Mouse (Mus musculus) ovary, postnatal 10 days (tissue): ENCODE measurements around the gene Fam216a.
A peak's percentile ranks its signal among the peaks of the same experiment; 100 is the strongest.
"Not testable (repeated sequence)": the region's sequence is repeated elsewhere in the genome, so short reads cannot be mapped to it uniquely, and the experiment has no call there.

Experiments used
- DNase-seq: peaks from one replicate; pipeline ENCODE4 v3.0.0; 2022; ENCODE audit warnings: low spot score

The Fam216a gene

DNA sequence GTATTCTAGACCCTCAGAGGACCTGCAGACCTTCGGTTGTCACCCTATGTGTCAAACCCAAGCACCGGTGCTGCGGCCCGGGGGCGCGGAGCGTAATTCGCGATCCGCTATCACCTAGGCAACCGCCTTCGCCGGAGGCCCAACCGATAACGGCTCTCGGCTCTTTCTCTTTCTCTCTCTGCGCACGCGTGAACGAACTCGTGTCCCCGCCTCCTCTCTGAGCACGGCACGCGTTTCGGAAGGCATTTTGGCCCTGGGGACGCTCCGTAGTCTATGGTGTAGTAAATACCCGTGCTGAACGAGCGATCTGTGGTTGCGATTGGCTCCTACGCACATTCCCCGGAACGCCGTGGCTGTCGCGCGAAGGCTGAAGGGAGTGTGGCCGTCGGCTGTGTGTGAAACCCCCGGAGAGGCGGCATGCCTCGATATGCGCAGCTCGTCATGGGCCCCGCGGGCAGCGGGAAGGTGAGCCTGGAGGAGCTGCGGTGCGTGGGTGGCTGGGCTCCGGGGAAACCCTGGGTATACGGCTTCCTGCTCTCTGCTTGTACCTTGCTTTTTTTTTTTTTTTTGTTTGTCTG is at the start of gene Fam216a:
Fam216a (minus strand) TSS at position 173 of the 578 bp plus-strand sequence.
- peak; percentile 98 for DNase-seq

DNA sequence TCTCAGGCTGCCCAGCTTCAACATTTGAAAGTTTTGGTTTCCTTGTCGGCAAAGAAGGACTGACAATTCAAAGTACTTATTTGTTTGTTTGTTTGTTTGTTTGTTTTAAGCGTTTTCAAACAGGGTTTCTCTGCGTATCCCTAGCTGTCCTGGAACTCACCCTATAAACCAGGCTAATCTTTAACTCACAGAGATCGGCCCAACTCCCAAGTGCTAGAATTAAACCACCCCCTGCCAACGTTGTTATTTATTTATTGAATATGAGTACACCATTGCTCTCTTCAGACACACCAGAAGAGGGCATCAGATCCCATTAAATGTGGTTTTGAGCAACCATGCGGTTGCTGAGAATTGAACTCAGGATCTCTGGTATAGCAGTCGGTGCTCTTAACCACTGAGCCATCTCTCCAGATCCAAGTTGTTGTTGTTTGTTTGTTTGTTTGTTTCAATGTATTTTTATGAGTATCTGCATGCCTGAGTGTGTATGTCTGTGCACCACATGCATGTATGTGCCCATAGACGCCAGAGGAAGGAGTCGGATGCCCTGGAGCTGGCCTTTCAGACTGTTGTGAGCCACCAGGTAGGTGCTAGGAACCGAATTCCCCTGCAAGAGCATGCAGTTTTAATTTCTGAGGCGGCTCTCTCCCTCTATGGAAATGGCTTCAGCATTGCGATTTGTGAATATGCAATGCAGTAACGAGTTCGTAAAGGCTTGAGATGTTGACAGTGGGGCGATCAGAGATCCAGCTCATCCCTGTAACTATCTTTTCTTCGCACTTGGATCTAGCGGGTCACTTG is 49.3 kb upstream of the Fam216a start, which contains the start of gene Anapc7:
Anapc7 (plus strand) TSS at position 423 of the 798 bp plus-strand sequence.
- DNase-seq, result no peak

DNA sequence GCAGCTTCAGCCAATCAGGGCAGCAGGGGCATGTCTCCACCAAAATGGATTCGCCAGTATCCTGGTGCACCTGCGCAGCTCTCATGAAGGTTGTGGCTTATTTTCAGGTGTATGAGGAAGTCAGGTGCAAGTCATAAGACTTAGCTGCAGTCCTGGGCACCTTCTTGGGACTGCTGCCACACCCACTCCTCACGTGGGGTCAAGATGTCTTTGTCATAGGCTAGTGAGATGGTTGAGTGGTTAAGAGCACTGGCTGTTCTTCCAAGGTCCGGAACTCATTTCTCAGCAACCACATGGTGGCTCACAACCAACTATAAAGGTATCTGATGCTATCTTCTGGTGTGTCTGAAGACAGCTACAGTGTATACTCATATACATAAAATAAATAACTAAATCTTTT is 48.5 kb upstream of the Fam216a start:
- DNase-seq, result not testable (repeated sequence)

DNA sequence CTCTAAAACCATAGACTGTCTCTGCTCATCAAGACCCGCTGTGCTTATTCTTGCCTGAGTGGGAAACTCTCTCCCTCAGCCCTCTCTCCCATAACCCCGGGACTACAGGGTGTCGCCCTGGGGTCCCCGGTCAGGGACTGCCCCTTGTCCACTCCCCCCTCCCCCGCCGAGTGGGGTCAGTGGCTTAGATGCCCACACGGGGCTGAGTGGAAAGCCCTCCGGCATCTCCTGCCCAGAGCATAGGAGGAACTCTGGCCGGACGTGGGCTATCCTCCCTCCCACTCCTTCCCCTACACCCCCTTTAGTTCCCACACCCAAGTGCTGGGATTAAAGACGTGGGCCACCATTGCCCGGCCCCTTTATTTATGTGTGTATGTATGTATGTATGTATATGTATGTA is 43.3 kb upstream of the Fam216a start:
- no peak for DNase-seq

DNA sequence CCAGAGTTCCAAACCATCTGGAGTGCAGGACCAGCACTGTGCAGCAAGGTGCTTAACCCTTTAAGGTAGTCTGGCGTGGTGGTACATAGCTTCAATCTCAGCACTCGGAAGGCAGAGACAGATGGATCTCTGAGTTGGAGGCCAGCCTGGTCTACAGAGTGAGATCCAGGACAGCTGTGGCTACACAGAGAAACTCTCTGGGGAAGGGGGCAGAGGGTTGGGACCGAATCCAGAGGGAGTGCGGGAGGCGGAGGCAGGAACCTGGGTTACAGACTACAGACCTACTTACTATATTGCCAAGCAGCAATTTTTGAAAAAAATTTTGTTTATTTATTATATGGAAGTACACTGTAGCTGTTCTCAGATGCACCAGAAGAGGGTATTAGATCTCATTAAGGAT is 42.2 kb upstream of the Fam216a start:
- no peak for DNase-seq

DNA sequence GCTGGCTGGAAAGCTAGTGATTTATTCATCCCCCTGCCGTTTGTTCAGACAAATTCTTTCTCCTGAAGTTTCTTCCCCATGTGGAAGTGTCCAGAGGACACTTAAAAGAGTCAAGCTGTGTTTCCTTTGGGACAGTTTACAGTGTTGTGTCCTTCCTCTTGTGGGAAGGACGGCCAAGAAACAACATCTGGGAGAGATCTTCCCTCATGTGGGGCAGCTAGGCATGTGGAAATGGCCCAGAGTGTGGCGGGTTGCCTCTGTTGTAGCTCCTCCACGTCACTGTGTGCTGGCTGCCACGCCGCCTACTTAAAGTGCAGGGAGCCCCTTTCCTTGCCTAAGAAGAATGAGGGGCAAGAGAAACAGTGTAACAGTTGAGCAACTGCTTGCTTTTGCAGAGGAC is 40.7 kb upstream of the Fam216a start:
- DNase-seq, result no peak

DNA sequence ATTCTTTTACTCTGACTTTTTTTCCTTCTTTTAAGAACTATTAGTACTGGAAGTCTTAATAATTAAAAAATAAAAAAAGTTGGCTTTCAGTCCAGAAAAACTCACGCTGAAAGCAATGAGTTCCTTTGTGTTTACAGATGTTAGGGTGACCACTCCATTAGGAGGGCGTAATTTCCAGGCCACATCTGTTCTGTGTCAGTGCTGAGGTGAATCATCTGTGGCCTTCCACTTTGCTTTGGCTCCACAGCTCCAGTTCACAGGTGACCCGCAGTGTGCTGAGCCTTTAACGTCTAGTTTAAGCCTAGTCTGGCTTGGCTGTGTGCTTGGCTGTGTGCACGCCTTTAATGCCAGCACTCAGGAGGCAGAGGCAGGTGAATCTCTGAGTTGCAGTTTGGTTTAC is 39.7 kb upstream of the Fam216a start:
- no peak for DNase-seq

DNA sequence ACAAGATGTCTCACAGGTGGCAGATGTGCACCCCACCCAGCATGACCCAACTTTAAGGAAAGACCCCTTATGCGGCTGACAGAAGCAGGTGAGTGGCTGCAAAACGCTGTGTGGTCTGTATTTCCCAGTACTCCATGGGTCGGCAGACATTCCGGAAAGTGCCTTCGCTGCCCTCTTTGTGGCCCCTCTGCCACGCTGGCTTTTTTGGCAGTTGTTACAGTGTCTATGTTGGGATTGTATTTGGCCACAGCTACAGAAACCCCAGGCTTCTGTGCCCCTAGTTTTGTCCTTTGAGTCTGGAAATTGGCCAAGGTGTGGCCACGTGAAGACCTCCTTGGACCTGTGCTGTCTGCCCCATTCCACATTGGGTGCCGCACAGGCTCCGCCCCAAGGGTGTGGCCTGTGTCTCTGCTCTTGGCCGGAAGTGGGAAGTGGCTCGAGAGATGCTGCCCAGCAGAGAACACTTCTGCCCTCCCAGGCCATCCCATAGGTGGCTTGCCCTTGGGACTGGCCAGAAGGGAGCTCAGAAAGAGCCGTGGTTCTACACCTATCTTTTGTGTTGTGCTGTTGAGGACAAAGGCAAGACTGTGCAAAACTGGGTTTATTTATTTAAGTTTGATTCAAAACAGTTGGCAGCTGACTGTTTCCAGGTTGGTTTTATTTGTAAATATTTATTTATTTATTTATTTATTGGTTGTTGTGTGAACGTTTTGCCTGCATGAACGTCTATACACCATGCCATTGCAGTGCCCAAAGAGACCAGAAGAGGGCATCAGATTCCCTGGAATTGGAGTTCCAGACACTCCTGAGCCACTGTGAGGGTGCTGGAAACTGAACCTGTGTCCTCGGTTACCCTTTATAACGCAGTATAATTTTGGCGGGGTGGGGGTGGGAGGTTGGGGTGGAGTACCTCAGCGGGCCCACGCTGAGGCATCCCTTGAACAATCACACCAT is 37.8 kb upstream of the Fam216a start:
- no peak for DNase-seq

DNA sequence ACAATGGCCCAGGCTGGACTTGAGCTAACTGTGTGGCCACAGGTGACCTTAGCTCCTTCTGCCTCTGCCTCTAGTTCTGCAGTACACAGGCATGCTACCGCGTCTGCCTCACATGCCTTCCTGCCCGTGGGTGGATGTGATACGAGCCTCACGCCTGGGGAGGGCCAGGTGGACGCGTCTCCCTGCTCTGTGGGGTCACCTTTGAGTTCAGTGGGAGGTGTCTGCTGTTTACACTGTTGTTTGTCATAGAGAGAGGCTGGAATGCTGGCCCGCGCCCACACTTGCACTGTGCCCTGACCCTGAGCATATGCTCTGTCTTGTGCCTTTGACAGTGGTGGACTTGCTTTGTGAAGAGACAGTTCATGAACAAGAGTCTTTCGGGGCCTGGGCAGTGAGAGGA is 33.4 kb upstream of the Fam216a start:
- no peak for DNase-seq

DNA sequence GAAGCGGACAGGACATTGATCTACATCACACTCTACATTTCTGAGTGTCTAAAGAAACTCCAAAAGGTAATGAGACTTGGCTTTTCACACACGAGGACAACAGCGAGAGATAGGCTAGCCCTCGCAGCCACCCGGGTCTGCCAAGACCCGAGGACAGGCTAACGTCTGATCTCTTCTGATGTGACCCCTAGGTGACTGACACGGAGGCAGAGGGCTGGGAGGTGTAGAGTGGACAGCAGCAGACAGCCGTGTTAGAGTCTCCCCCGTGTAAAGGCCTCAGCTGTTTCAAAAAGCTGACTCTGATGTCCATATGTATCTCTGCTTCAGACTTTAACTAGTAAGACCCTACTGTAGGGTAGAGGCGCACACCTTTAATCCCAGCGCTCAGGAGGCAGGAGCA is 31.2 kb upstream of the Fam216a start:
- DNase-seq, result no peak

DNA sequence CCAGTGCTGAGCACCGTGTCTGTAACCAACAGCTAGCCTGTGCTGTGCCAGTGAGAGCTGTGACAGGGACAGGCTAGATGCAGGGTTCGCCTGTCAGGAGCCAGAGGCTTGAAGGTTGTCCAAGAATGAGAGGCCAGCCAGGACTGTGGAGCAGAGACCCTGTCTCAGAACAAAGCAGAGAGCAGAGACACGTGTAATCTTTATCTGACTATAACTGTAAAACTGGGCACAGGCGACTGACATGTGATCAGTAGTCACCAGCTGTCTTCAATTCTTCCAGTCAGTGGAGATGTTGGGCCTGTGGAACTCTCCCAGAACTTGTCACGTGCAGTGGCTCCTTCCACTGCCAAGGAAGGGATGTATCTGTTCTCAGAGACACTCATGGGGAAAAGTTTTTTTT is 30.6 kb upstream of the Fam216a start:
- DNase-seq, result no peak

DNA sequence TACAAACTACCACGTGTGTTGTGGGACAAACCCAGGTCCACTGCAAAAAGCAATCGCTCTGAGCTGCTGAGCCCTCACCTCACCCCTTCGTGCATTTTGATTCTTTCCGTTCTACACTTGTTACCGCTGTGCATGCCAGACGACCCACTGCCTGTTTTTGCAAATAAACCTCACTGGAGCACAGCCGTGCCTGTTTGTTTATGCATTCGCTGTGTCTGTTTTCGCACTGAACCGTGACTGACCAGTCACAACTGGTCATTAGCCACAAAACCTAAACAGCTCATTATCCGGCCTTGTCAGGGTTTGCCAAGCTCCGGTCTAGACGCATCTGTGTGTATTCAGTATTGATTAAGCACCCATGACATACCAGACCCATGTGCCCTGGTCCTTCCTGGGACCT is 30.0 kb upstream of the Fam216a start:
- DNase-seq, result no peak

DNA sequence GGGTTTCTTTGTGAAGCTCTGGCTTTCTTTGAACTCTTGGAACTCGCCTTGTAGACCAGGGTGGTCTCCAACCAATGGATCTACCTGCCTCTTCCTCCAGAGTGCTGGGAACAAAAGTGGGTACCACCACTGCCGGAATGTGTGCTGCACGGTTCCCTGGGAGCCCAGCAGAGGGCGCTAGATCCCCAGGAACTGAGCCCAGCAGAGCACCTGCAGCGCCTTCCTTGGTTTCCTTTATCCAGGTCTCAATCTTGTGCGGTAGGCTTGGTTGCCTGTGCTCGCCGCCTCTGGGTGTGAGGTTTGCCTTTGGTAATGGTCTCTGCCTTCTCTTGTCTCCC is 29.1 kb upstream of the Fam216a start:
- DNase-seq, result peak; percentile 50

DNA sequence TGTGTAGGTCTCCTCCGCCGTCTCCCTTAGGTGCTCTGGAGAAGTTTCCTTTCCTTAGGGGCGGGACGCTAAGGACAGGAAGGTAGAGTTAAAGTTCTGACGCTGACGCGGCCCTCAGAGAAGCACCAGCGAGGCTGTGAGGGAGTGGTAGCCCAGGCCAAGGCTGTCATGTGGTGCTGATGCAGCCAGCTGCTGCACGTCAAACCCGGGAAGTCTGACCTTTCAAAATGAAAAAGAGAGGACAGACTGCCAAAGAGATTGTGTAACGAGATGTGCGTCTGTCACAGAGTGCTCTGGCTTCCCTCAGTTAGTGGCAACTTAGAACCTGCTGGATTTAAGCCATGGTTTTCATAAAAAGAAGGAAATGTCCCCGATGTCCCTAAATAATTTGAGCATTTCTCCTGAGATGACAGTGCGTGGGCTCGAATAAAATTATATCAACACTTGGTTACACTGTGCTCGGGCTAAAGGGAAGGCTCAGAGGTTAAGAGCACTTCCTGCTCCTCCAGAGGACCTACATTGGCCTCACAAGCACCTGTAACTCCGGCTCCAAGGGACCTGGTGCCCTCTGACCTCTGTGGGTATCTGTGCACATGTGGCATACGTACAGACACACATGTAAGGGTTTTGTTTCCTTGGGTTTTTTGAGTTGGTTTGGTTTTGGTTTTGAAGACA is 28.6 kb upstream of the Fam216a start:
- no peak for DNase-seq

DNA sequence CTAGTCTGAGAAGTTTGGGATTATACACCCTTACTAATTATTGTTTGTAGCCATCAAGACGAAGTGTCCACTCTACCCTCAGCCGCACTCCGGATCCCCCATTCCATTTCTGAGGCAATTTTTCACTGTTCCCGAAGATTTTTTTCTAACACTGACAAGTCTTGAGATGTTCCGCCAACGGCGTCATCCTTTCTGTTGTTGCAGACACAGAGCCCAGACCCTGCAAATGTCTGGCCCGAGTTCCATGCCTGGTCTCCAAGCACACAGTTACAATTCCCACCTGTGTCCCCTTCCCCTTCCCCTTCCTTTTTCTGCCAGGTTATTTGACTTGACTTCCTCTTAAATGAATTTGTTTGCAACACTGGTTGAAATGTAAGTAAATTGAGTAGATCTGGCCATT is 27.7 kb upstream of the Fam216a start:
- DNase-seq, result no peak

DNA sequence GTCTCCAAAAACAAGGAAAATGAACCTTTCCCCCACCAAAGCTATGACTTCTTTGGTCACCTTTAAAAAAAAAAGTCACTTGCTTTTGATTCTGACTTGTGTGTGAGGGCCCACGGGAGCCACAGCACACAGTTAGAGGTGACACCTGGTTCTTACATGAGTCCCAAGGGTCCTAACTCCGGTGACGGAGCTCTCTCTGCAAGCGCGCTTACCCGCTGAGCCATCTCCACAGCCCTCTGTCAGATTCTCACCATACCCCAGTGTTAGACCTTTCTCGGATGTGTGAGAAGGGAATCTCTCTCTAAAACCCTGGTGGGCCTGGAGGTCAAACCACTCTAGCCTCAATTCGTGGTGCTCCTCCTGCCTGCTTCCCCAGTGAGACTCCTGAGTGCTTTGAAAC is 25.3 kb upstream of the Fam216a start:
- no peak for DNase-seq

DNA sequence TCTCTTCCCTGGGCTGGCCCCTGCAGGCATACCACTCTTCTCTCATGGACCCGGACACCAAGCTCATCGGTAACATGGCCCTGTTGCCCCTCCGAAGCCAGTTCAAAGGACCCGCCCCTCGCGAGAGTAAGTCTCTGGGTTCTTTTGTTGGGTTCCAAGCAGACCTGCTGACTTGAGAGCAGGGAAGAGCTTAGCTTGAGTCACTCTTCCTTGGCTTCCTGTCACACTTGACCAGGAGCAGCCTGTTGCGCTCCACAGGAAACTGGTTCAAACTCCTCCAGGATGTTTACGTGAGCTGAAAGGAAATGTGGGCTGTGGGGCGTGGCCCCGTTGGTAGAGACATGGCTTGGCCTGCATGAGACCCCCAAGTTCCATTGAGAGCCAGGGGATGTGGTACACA is 24.6 kb upstream of the Fam216a start:
- DNase-seq, result no peak

DNA sequence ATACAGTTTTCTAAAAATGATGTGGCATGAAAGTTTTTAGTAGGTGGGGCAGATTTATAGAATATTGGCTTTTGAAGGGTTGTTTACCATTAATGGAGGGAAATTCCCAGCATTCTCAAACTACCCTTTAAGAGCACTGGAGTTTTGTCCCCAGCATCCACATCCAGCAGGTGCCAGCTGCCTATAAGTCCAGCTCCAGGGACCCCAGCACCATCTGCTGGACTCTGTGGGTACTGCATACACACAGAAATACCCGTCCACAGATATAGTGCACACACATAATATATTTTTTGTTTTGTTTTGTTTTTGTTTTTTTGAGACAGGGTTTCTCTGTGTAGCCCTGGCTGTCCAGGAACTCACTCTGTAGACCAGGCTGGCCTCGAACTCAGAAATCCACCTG is 21.7 kb upstream of the Fam216a start:
- peak; percentile 46 for DNase-seq

DNA sequence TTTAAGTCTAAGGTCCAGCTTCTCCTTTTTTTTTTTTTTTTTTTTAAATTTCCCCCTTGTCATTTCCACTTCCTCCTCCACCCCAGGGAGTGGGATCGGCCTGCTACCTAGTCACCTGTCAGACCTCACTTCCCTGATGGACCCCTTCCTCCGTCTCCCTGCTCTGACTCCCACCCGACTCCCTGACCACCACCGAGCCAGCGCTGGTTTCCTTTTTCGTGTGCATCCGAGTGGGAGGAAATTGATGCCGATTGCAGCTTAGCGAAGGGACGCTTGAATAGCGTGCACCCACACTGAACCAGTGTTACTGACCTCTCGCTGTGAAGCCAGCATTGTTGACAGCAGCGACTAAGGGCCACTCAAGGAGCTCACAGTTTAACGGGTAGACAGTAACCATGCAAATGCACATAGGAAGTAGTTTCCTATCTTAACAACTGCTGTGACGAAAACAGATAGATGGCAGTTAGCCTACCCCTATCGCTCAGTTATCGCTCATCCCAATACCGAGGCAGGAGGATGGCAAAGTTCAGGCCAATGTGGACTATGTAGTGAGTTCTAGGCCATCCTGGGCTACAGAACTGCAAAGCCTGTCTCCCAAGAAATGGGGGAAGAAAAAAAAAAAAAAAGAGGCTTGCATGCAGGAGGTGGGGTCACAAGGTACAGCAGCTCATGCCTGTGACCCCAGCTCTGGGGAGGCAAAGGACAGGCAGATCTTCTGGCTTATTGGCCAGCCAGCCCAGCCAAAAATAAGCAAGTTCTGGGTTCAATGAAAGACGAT is 20.3 kb upstream of the Fam216a start:
- DNase-seq, result no peak

DNA sequence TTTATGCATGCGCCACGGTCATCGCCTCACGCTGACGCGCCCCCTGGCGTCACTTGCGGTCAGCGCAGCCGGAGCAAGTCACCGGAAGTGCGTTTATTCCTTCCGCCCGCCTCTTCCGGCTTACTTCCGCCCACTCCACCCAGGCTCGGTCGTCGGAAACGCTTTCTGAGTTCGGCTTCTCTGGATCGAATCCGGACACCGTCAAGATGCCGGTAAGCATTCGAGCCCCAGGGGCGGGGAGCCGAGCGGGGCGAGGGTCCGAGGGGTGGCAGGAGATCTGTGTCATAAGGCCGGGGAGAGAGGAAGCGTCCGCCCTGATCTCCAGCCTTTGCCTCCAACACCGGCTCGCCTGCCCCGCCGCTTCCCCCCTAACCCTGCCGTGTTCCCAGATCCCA is 19.6 kb upstream of the Fam216a start, which contains the start of gene Arpc3:
Arpc3 (plus strand) TSS at position 93 of the 395 bp plus-strand sequence.
- peak; percentile 74 for DNase-seq

DNA sequence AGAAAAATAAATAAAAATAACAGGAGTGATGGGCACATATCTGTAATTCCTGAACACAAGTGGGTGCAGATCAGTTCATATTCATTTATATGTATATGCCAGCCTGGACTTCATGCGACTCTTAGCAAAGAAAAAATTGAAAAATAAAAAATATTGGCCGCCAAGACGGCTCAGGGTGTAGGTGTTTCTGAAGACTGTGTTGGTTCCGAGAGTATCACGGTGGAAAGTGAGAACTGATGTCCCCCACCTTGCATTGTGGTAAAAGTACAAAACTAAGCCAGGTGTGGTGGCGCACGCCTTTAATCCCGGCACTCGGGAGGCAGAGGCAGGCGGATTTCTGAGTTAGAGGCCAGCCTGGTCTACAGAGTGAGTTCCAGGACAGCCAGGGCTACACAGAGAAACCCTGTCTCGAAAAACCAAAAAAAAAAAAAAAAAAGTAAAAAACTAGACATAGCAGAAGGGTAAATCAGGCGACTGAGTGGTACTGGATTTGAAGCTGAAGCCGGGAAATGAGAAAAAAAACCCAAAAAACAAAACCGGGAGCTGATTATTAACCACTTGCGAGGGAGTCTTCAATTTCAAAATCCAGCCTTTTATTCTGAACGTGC is 19.1 kb upstream of the Fam216a start:
- DNase-seq, result no peak
